Mouse (Mus musculus): ENCODE measurements around the gene Mcfd2.
A peak's percentile ranks its signal among the peaks of the same experiment; 100 is the strongest.

The Mcfd2 gene

DNA sequence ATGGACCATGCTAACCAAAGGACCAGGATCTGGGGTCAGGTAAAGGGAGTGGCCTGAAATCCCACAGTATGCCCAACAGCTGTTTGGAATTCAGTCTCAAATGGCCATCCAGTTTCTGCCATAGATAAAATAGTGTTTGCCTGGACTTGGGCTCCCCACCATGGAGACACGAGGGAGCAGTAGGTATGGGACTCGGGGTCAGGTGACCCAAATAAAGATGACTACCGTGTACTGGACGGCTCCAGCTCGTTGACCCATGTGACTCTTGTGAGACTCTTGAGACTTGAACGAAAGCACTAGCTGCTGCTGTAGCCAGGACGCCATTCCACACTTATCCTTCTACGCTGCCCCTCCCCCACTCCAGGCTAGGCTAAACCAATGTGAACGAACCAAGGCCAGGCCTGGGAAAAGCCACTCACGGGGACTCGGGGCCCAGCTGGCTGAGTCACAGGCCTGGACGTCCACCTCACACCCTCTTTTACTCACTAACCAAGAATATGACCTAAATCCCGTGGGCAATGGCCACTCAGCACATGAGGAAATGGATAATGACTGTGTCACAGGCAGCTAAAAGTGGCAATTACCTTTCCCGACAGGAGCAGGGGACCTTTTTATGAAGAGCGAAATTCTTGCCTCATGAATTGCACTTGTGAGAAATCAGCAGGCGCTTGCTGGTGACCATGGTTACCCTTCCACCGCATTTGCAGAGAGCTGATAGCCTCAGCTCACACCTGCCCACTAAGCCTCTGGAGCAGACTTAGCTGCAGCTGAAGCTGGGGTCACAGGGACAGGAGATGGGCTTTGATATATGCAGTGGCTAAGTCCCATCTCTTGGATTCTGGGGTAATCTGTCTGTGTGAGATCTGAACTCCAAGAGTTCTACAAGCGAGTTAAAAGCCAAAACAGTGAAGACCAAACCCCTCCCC is 28.7 kb downstream of the Mcfd2 start:
- no peak for DNase-seq (ENCODE audit: low read depth, low spot score)

DNA sequence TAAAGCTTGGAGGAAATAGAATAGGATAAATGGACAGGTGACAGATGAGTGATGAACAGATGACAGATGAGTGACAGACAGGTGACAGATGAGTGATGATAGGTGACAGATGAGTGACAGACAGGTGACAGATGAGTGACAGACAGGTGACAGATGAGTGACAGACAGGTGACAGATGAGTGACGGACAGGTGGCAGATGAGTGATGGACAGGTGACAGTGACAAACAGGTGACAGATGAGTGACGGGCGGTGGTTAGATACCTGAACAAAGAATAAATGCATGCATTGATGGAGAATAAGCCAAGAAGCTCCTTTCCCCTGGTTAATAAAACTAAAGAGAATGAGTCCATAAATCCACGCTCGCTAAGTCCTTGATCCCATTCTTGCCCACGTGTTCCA is 30.7 kb downstream of the Mcfd2 start:
- no peak for DNase-seq (ENCODE audit: low read depth, low spot score)

DNA sequence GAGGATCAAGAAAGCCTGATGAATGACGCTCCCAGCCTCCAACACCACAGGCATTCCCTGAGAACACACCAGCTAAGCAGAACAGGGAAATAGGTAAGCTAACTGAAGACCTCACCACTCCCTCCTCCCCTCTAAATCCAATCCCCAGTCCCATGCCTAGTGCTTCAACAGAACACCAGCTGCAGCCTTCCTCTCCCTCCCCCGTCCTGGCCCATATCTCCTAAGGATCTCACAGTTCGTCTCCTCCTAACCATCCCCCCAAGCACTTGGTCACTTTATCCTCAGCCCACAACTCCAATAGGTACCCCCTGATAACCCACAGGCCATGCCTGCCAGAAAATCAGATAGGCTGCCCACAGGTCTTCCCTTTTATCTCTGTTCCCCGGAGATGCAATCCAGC is 37.9 kb downstream of the Mcfd2 start:
- DNase-seq (ENCODE audit: low read depth, low spot score), result no peak

DNA sequence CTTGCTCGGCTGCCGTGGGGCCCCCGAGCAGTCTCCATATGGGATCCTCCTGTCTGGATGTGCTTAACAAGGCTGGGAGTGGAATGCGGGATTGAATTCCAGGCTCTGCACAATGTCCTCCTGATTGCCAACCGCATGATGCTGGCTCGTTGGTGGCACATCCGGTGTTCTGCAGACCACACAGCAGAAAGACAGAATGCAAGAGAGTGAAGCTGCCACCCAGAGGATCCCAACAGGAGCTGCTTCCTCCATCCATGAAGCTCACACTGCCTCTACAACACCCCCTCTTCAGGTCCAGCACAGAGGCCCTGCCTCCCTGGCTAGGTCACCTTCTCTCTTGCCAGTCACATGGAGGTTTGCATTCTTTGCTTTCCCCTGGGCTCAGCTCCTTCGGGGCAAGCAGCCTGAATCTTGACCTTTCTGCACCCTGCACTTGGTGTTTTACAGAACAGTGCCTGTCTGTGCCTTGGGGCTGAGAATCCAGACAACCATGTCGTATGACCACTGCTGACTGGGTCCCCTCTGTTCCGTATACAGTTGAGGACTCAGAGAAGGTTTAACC is 39.6 kb downstream of the Mcfd2 start:
- DNase-seq (ENCODE audit: low read depth, low spot score), result no peak

DNA sequence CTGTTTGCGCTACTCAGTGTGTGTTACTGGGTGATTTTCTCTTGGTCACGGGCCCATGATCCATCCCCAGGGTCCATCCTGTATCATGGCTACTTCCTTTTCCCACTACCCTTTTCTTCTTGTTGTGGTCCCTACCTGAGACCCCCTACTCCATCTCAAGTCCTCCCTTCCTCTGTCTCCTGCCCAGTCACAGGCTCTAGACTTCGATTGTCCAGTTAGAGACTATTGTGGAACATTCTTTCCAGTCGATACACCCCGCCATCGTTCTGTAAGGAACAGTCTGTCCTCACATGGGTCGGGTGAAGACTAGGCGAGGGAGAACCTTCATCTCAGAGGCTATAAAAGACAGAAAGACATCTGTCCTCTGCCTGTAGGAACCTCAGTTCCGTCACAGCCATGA is 40.4 kb downstream of the Mcfd2 start:
- no peak for DNase-seq (ENCODE audit: low read depth, low spot score)

DNA sequence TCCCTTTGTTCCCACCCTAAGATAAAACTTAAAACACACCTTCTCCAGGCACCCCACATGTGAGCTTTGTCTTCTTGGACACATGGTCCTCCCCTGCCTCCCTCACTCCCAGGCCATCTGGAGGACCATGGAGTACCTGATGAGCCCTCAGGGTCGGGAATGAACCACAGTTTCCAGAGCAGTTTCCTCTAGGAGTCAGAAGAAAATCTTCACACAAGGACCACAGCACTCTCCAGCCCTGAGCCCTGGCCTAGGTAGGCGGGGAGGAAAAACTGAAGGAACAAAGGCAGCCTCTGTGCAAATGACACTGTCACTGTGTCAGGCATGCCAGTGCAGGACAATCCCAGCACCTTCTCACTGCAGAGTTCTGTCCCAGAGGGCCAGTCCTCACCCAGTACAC is 41.3 kb downstream of the Mcfd2 start:
- no peak for DNase-seq (ENCODE audit: low read depth, low spot score)

DNA sequence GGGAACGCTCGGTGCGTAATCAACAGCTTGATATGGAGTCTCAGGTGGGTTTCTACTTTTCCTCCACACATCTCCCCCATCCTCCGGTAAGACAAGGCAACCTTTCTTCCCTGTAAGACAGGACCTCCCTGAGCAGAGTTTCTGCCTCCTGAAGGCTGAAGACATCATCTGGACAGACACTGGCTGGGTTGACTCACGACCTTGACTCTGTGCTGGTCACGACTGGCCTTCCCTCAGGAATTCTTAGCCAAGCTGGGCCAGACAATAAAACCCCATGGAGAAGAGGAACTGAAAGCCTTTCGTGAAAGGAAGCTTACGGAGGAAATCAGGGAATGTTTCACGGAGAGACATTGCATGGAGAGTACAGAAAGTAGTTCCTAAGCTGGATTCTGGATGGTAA is 46.3 kb downstream of the Mcfd2 start:
- DNase-seq (ENCODE audit: low read depth, low spot score), result no peak

DNA sequence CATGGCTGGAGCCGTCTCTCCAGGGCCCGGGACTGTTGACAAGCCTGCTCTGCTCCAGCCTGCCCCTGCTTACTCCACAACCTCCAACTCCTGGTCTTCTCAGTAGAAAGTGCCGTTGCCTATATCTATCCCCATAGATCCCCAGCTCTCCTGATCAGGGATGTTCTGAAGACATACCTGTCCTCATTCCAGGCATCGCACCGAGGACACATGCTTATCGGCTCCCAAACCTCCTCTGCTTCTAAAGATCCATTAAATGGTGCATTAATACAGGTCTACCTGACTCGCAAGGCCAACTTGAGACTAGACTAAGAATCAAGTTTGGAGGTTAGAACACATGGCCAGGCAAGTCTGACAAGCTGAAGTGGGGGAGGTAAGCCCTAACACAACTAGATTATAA is 51.2 kb downstream of the Mcfd2 start:
- DNase-seq (ENCODE audit: low read depth, low spot score), result no peak

DNA sequence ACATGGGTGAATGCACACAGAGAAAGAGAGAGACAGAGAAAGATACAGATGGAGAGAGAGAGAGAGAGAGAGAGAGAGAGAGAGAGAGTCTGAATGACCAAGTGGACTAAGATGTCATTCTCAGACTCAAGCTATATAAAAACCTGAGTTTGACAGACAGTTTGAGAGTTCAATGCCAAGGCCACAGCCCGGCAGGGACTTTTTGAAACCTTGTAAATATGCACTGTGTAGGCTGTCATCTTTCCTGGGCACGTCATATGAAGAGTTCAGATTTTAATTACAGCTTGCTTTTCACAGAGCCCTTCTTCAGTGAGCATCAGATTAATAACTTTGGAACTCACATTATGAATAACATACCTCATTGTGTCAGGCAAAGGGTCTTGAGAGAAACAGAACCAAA is 55.2 kb downstream of the Mcfd2 start:
- no peak for DNase-seq (ENCODE audit: low read depth, low spot score)

DNA sequence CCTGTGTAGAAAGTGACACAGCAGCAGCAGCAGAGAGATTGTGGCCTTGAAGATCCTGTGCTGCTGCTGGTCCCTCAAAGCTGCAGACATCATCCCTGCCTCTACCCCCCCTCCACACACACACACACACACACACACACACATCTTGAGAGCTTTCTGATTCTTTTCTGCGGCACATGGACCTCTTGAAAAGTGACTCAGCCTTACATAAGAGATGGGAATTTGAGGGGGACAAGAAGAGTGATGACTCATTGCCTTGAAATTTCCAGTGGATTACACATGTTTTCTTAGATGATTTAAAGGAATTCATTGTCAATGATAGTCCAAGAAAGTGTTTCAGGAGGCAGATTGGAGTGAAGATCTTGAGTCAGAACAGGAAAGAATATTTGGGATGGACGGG is 58.9 kb downstream of the Mcfd2 start:
- peak; percentile 50 for DNase-seq (ENCODE audit: low read depth, low spot score)

Data from telencephalon, adult 2 months (tissue).